Mouse (Mus musculus): Measurements from ENCODE around the gene Stkld1. TPM values are rescaled to one million over a fixed set of nuclear protein-coding genes. Genes with fewer than 3 reads are reported as not detected.

Gene Stkld1
- polyA plus RNA-seq, 1 experiment from 2014 or later, result 0.52 TPM

Other genes starting within 250 kb of the Stkld1 start
- gene Abo, start 69.1 kb upstream of the Stkld1 start, polyA plus RNA-seq (2014; fragmentation: Nextera tagmentation; extraction: Ambion mirVana), result not detected in 2 replicates
- gene Surf6, start 31.2 kb upstream of the Stkld1 start, polyA plus RNA-seq (2014; fragmentation: Nextera tagmentation; extraction: Ambion mirVana), result 15.4 and 17.2 TPM in 2 replicates
- gene Med22, start 23.4 kb upstream of the Stkld1 start, polyA plus RNA-seq (2014; fragmentation: Nextera tagmentation; extraction: Ambion mirVana), result 159 and 161 TPM in 2 replicates
- gene Rpl7a, start 23.3 kb upstream of the Stkld1 start, polyA plus RNA-seq (2014; fragmentation: Nextera tagmentation; extraction: Ambion mirVana), result 626 and 738 TPM in 2 replicates
- 53.3 and 54.0 TPM in 2 replicates for gene Surf2, start 17.7 kb upstream of the Stkld1 start, polyA plus RNA-seq (2014; fragmentation: Nextera tagmentation; extraction: Ambion mirVana)
- 72.0 and 74.2 TPM in 2 replicates for gene Surf1, start 17.5 kb upstream of the Stkld1 start, polyA plus RNA-seq (2014; fragmentation: Nextera tagmentation; extraction: Ambion mirVana)
- gene Surf4, start 119 bp upstream of the Stkld1 start, polyA plus RNA-seq (2014; fragmentation: Nextera tagmentation; extraction: Ambion mirVana), result 97.3 and 103 TPM in 2 replicates
- gene Rexo4, start 30.3 kb downstream of the Stkld1 start, polyA plus RNA-seq (2014; fragmentation: Nextera tagmentation; extraction: Ambion mirVana), result 36.7 and 40.7 TPM in 2 replicates
- gene Adamts13, start 39.4 kb downstream of the Stkld1 start, polyA plus RNA-seq (2014; fragmentation: Nextera tagmentation; extraction: Ambion mirVana), result 0.53 TPM in 1 of 2 replicates, not detected in the other
- 58.7 and 64.8 TPM in 2 replicates for gene Cacfd1, start 75.9 kb downstream of the Stkld1 start, polyA plus RNA-seq (2014; fragmentation: Nextera tagmentation; extraction: Ambion mirVana)
- 3.4 TPM in 2 replicates for gene Slc2a6, start 94.0 kb downstream of the Stkld1 start, polyA plus RNA-seq (2014; fragmentation: Nextera tagmentation; extraction: Ambion mirVana)
- not detected in 2 replicates for gene Mymk, start 138.1 kb downstream of the Stkld1 start, polyA plus RNA-seq (2014; fragmentation: Nextera tagmentation; extraction: Ambion mirVana)
- gene Adamtsl2, start 145.3 kb downstream of the Stkld1 start, polyA plus RNA-seq (2014; fragmentation: Nextera tagmentation; extraction: Ambion mirVana), result 10.4 TPM in 2 replicates
- 2.4 and 3.2 TPM in 2 replicates for gene Fam163b, start 208.4 kb downstream of the Stkld1 start, polyA plus RNA-seq (2014; fragmentation: Nextera tagmentation; extraction: Ambion mirVana)
- not detected in 2 replicates for gene Dbh, start 231.2 kb downstream of the Stkld1 start, polyA plus RNA-seq (2014; fragmentation: Nextera tagmentation; extraction: Ambion mirVana)